Mouse (Mus musculus): ENCODE data around the gene Batf3.

The Batf3 gene

DNA sequence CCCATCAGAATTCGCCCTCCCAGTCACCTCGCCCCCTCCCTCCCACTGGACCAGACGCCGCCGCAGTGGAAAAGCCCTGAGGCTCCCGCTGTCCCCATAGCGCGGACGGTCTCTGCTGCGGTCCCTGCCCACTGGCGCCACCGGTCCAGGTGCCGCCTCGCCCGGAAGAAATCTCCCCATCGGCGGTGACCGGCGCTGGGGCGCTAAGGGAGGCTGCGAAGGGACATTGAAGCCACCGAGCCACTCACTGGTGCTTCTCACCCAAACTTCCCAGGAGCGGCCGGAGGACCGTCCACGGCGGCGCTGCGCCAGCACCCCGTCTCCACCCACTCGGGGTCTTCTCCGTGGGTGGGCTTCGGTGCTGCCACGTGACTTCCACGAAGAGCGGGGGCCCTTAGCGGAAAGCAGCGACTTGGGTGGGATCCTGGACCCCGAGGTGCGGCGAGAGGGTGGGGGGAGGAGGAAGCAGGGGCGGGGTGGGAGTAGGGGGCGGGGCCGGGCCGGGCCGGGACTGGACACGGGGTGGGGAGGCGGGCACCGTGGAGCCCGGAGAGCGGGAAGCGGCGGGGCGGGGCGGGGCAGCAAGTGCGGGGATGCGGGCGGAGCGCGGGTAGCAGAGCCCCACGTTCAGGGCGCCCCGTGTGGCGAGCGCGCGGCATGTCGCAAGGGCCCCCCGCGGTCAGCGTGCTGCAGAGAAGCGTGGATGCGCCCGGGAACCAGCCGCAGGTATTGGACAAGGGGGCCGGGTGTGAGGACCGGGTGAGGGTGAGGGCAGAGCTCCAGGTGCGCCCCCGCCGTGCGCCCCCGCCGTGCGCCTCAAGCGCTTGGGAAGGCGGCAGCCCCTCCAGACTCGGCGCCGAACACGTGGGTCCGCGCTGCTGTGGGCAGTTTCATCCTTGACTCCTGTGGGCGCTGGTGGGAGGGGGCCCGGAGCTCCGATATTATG is at the start of gene Batf3:
Batf3 (plus strand) TSS at position 46 of the 946 bp plus-strand sequence.
- DNase-seq (ENCODE audit: low spot score in 2 of 2) = peak in 1 of 2 experiments; percentile 22

DNA sequence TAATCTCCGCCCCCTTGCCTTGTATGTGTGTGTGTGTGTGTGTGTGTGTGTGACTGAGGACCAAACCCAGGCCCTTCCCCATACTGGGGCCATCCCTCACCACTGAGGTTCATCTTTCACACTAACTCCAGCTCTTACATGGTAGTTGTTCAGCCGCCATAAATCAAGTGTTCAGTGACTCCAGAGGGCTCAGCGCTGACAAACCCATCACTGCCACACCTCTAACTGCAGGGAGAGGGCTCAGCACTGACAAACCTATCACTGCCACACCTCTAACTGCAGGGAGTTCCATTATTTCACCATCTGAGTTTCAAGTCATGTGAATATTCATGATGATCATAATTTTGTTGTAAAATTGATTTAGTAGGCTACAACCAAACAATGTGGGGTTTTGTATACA is 44.1 kb upstream of the Batf3 start:
- DNase-seq (ENCODE audit: low spot score in 2 of 2) = no peak

GRCm38 (mm10) chr1:191054870-191055532 is 42.6 kb upstream of the Batf3 start:
- DNase-seq (ENCODE audit: low spot score in 2 of 2) = no peak

DNA sequence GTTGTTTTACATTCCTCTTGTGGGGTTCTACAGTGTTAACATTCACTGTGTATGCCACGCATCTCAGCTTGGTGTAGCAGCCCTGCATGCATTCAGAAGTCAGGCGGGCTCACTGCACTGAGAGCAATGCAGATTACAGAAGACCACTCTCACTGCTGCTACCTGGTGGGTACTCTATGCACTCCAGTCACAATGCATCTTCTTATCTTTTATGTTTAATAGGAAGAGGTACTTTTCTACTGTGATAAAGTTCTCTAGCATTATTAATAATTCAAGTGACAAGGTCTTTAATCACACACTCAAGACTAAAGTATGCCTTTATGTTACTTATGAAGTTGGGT is 42.1 kb upstream of the Batf3 start:
- DNase-seq (ENCODE audit: low spot score in 2 of 2) = no peak

DNA sequence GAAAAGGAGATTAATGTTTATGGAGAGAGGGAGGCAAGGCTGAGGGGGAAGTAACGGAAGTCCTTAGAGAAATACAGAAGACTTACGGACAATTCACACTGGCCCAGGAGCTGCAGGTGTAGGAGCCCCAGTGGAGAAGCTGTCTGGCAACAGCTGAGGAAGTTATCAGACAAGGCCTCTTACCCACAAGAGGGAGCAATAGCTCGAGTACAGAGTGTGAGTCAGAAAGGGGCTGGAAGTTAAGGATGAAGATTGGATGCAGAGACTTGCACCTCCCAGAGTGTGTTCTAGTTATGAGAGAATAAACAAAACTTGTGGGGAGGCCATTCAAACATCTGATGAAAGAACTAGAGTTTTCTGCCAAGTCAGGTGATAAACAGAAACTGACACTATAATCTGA is 40.2 kb upstream of the Batf3 start:
- no peak for DNase-seq (ENCODE audit: low spot score in 2 of 2)

- no peak for DNase-seq (ENCODE audit: low spot score in 2 of 2)
These were observed 35.3 kb upstream of the Batf3 start for GRCm38 (mm10) chr1:191062241-191062780.

DNA sequence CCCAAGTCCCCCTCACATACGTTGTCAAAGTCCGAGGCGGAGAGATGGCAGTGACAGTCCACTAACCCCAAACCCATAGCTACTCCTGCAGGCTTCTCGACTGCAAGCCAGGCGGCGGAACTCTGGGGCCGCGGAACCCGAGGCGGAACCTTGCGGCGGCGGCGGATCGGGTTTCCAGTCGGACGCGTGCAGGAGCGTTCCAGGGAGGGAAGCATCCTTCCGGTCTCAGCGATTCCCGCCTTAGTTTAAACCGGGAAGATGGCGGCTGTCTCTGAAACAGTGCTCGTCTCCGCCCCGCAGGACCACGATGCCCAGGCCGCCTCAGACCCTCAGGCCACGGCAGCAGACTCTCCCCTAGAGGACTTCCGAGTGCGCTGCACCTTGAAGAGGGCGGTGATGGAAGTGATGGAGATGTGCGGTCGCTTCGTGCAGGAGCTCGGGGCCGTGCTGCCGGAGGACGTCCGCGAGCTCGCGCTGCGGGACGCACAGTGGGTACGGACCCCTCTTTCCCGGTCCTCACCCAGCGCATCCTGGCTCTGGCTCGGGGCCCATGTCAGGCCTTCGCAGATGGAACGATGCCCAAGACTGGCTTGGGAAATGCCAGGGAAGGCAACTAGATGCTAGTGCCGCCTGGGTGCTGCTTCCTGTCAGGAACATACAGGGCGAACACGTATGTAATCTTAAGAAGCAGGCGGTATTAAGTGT is 34.7 kb upstream of the Batf3 start, which contains the start of the genes Tatdn3 and Nsl1:
Tatdn3 (minus strand) TSS at position 152 of the 705 bp plus-strand sequence.
Nsl1 (plus strand) TSS at position 232 of the 705 bp plus-strand sequence.
- peak; percentile 81 to 90 for DNase-seq (ENCODE audit: low spot score in 2 of 2)

DNA sequence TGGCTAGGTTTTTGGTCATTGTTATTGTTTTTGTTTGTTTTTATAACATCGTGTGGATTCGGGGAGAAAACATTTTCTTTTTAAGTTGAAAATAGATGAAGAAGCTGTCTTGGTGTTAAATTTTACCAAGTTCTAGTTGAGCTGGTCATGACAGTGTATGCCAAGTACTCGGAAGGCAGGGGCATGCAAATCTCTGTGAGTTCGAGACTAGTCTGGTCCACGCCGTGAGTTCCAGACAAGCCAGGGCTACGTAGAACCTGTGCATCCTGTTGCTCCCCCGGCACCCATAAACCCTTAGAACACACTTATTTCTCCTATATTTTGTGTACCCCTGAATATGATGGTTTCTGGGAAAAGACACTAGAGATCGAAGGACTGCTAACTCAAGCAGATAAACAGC is 33.9 kb upstream of the Batf3 start:
- no peak for DNase-seq (ENCODE audit: low spot score in 2 of 2)

GRCm38 (mm10) chr1:191064535-191064934 is 33.1 kb upstream of the Batf3 start:
- no peak for DNase-seq (ENCODE audit: low spot score in 2 of 2)

DNA sequence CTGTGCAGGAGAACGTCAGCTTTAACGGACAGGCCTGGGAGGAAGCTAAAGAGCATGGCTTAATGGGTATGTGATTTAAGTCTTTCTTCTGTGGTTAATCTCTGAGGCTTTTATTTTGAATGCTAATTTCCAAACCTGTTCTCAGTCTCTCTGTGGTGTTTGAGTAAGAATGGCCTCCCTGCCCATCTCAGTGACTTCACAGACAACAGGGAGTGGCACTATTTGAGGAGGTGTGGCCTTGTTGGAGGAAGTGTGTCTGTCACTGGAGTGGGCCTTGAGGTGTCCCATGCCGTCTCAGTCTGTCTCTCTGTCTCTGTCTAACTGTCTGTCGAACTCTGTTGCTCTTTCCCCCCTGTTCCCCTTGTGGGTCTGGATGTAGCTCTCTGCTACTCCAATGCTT is 32.5 kb upstream of the Batf3 start:
- DNase-seq (ENCODE audit: low spot score in 2 of 2) = no peak

GRCm38 (mm10) chr1:191068377-191068776 is 29.3 kb upstream of the Batf3 start:
- DNase-seq (ENCODE audit: low spot score in 2 of 2) = no peak

GRCm38 (mm10) chr1:191070259-191070658 is 27.4 kb upstream of the Batf3 start:
- no peak for DNase-seq (ENCODE audit: low spot score in 2 of 2)

DNA sequence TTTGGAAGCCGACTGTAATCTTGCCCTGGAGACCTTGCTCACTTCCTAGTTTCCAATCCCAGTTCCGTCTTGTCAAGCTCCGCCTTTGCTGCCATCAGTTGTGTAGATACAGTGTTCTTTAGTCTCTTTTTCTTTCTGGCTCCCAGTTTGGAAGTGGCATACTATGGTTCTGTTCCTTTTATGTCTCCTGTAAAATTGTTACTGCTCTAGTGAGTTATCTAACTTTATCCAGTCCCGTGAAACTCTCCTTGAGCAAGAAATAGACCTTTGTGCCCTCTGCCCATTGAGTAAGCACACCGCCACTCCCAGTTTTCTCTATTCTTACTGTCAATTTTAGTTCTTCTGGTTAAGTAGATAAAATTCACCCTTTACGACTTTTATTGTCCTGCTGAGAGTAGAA is 26.0 kb upstream of the Batf3 start:
- no peak for DNase-seq (ENCODE audit: low spot score in 2 of 2)

GRCm38 (mm10) chr1:191072329-191072913 is 25.2 kb upstream of the Batf3 start:
- no peak for DNase-seq (ENCODE audit: low spot score in 2 of 2)

- DNase-seq (ENCODE audit: low spot score in 2 of 2) = no peak
These were observed 24.6 kb upstream of the Batf3 start for GRCm38 (mm10) chr1:191073001-191073400.

GRCm38 (mm10) chr1:191073486-191073885 is 24.2 kb upstream of the Batf3 start:
- DNase-seq (ENCODE audit: low spot score in 2 of 2) = no peak

DNA sequence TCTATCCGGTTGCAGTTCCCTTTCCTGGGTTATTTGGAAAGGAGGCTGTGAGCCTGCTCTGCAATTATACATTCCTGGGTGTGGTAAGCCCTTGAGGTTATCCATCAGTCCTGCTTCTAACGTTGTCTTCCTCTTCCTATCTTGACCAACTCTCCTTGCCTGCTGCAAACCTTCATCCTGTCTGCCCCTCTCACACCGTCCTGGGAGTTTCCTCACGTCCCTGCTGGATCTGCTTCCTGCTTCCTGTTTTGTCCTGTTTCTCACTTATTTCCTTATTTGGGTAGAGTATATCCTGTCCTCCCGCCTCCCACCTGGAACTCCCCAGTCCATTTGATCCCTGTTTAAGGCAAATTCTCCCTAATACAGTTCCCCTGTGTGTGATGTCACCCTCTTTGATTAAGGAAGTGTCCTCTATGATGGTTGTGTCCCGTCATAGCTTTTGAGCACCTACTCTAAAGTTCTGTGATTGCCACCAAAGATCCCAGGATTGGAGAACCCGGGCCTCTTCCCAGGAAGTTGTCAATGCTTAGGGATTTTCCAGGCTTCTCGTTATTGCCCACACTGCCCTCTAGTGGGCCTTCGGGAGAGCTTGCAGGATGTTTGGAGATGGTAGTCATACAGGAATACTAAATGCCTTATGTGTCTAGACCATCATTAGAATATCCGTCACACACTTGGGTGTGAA is 22.3 kb upstream of the Batf3 start:
- DNase-seq (ENCODE audit: low spot score in 2 of 2) = peak in 1 of 2 experiments; percentile 40

DNA sequence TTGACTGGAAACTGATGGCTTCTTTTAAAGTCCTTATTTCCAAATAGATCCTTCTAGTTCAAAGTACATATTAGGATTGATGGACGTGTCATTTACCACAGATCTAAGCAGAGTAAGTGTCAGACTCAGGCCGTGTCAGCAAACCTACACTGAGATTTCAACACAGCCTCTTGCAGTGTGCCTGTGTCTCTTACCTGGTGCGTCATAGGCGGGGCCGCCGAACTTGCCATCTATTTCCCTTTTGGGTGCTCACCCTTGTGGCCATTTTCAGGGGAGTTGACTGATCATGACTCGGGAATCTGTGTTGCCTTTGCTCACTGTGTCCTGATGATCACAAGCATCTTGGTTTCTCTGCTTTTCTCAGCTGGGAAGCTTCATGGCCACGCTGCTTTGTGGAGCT is 14.4 kb upstream of the Batf3 start:
- no peak for DNase-seq (ENCODE audit: low spot score in 2 of 2)

GRCm38 (mm10) chr1:191084951-191085559 is 12.6 kb upstream of the Batf3 start:
- peak in 1 of 2 experiments; percentile 54 for DNase-seq (ENCODE audit: low spot score in 2 of 2)

DNA sequence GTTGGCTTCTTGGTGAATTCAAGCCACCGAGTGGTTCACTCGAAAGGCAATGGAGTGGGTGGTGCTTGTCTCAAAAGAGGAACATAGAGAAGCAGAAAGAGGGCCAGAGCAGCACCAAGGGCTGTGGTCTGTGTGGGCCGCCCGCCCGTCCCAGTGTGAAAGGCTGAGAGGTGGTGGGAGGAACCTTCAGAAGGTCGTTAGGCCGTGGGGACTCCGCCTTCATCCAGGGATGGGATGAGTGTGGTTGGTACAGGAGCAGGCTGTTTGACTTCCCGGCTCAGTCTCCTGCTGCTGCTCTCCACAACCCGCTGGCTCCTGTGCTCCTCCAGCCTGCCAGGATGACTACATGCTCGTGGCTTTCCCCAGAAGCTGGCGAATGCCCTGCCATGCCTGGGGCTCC is 12.1 kb upstream of the Batf3 start:
- no peak for DNase-seq (ENCODE audit: low spot score in 2 of 2)
